Mouse (Mus musculus): ENCODE data around the gene Mns1.

DNA sequence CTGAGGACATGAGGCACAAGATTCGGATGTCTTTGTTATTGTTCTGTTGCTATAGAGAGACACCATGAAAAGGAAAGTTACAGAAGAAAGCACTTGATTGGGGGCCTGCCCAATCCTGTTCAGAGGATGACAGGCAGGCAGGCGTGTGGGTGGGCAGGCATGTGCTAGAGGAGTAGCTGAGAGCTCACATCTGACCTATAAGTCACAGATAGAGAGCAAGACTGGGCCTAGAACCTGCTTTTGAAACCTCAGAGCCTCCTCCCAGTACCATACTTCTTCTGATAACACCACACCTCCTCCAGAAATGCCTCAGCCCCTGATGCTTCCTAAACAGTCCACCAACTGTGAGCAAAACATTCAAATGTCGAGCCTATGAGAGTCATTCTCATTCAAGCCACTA lies 19.4 kb upstream of the Mns1 start:
- TF ChIP-seq CTCF (IDR thresholded peaks at IDR 0.05; ENCODE audit: low read depth, low read length) (no peak), POLR2A (IDR thresholded peaks at IDR 0.05; ENCODE audit: borderline replicate concordance, low read depth, low read length) (no peak)
